Mouse (Mus musculus): ENCODE measurements at regions not wholly inside any gene's neighbourhood (a gene's known extent, or its start where the extent isn't known, plus 50 kb on each side); places are given as distances from the start of the nearest gene placed in this dataset.

DNA sequence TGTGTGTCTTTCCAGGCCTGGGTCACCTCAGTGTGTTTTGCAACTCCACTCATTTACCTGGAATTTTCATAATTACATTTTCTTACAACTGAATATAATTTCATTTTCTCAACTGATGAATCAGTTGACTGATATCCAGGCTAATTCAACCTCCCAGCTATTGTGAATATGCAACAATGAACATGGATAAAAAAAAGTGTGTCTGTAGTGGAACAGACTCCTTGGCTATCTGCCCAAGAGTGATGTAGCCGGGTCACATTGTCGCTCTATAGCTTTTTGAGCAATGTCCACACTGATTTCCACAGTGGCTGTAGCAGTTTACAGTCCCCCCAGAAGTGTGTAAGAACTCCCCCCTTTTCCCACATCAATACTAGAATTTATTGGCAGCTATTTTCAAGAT lies 162.4 kb downstream of the Gm19935 start:
- TF ChIP-seq CTCF (IDR thresholded peaks at IDR 0.05; ENCODE audit: control insufficient read depth, insufficient read depth, insufficient replicate concordance, low read depth, low read length): no peak
- TF ChIP-seq POLR2A (IDR thresholded peaks at IDR 0.05; ENCODE audit: control insufficient read depth, low read depth, low read length): no peak
